Mouse (Mus musculus): ENCODE measurements around the gene Ywhab. TPM values are rescaled to one million over a fixed set of nuclear protein-coding genes. Genes with fewer than 3 reads are reported as not detected.

Gene Ywhab
- 35.4 and 51.0 TPM in 2 replicates for polyA plus RNA-seq (2012; ENCODE audit: low replicate concordance)

GRCm38 (mm10) chr2:163994654-163994976 is at the start of gene Ywhab:
Ywhab (plus strand) TSS chr2:163994960.

GRCm38 (mm10) chr2:164025150-164025549 is 30.4 kb downstream of the Ywhab start, which contains the start of gene Pabpc1l:
Pabpc1l (plus strand) TSS chr2:164025450.

Other genes with a start within 250 kb of the Ywhab start
- 17.0 and 28.5 TPM in 2 replicates for gene Ada, start 244.7 kb upstream of the Ywhab start, polyA plus RNA-seq (2012; ENCODE audit: low replicate concordance)
- gene Ccn5, start 174.1 kb upstream of the Ywhab start, polyA plus RNA-seq (2012; ENCODE audit: low replicate concordance): 2.1 and 5.6 TPM in 2 replicates
- not detected in 2 replicates for gene Kcnk15, start 141.3 kb upstream of the Ywhab start, polyA plus RNA-seq (2012; ENCODE audit: low replicate concordance)
- gene Rims4, start 76.3 kb upstream of the Ywhab start, polyA plus RNA-seq (2012; ENCODE audit: low replicate concordance): 0.03 TPM in 1 of 2 replicates, not detected in the other
- gene Pabpc1l, start 30.5 kb downstream of the Ywhab start, polyA plus RNA-seq (2012; ENCODE audit: low replicate concordance): 0.17 and 0.45 TPM in 2 replicates
- gene Stk4, start 75.4 kb downstream of the Ywhab start, polyA plus RNA-seq (2012; ENCODE audit: low replicate concordance): 34.3 and 115 TPM in 2 replicates
- 69.3 and 140 TPM in 2 replicates for gene Tomm34, start 76.2 kb downstream of the Ywhab start, polyA plus RNA-seq (2012; ENCODE audit: low replicate concordance)
- 0.16 and 0.60 TPM in 2 replicates for gene Kcns1, start 176.2 kb downstream of the Ywhab start, polyA plus RNA-seq (2012; ENCODE audit: low replicate concordance)
- 0.08 TPM in 1 of 2 replicates, not detected in the other for gene Wfdc5, start 187.8 kb downstream of the Ywhab start, polyA plus RNA-seq (2012; ENCODE audit: low replicate concordance)
- not detected in 2 replicates for gene Wfdc12, start 195.6 kb downstream of the Ywhab start, polyA plus RNA-seq (2012; ENCODE audit: low replicate concordance)
- gene Wfdc15a, start 205.2 kb downstream of the Ywhab start, polyA plus RNA-seq (2012; ENCODE audit: low replicate concordance): not detected in 2 replicates
- not detected in 2 replicates for gene Wfdc15b, start 226.7 kb downstream of the Ywhab start, polyA plus RNA-seq (2012; ENCODE audit: low replicate concordance)
- not detected in 2 replicates for gene Svs2, start 243.5 kb downstream of the Ywhab start, polyA plus RNA-seq (2012; ENCODE audit: low replicate concordance)